Mouse (Mus musculus): ENCODE data around the gene Sae1.

Gene Sae1

GRCm38 (mm10) chr7:16364319-16364718 is 23.3 kb downstream of the Sae1 start:
- in situ Hi-C loops (cut with MboI, MseI), result no loop called here

- in situ Hi-C loops (cut with MboI, MseI), result no loop called here
These were observed 30.0 kb downstream of the Sae1 start for GRCm38 (mm10) chr7:16357602-16358001.

DNA sequence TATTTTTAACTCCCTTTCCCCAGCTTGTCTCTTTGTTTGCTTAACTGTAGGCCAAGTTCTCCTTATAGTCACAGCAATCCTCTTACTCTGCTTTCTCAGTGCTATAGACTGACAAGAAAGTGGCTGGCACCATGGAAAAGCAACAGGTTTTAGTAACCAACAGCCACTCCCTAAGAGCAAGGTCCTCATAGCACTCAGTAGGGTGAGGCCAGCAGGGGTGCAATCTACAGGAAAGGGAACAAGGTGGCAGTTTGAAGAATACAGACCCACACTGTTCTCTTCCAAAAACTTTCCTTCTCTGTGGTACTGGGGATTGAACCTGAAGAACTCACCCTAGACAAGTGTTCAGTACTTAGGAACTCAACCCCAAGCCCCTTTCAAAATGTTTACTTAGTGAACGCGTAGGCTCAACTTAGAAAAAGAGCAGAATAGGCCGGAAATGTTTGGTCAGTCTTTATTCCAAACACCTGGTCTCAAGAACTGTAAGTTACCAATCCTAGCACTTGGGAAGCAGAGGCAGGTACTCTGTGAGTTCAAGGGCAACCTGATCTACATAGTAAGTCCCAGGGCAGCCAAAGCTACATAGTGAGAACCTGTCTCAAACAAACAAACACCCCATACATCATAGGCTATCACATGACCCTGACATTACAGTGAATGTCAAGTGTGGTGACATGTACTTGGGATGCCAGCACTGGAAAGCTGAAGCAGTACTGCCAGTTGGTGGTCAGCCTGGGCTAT is 31.6 kb downstream of the Sae1 start:
- in situ Hi-C loops (cut with MboI, MseI), result no loop called here

- in situ Hi-C loops (cut with MboI, MseI), result no loop called here
These were observed 37.6 kb downstream of the Sae1 start for GRCm38 (mm10) chr7:16349999-16350398.

DNA sequence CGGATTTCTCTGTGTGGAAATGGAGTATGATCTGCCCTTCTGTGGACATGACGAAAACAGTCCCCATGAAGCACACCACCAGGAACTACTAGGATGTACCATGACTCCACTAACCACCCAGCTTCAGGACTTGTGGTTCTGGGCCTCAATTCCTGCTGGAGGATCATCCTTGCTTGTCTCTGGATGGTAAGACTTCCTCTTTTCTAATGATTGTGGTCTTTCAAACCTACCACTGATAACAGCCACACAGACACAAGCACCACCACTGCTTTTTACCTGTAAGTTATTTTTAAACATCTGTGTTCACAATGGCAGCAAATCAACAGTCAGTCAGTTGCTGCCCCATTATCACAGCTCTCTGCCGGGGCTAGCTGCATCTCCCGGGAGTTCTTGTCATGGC is 42.3 kb downstream of the Sae1 start:
- in situ Hi-C loops (cut with MboI, MseI), result no loop called here

DNA sequence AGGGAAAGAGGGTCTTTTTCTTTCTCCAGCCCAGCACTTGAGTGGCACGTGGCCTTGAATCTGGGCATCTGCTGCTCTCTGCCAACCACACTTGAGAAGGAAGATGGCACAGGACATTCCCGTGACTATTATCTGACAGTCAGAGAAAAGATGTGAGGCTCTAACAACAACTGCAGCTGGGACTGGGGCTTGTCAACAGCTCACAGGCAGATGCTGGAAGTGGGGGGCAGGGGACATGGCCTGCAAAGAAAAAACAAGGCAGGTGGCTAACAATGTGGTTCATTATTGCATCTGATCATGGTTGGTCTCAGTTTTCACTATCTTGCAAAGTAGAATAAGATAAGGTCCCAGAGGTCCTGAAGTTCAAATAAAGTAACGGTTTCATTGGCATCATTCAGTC is 43.0 kb downstream of the Sae1 start:
- in situ Hi-C loops (cut with MboI, MseI), result no loop called here

- in situ Hi-C loops (cut with MboI, MseI), result no loop called here
These were observed 49.9 kb downstream of the Sae1 start for GRCm38 (mm10) chr7:16337733-16338132.

DNA sequence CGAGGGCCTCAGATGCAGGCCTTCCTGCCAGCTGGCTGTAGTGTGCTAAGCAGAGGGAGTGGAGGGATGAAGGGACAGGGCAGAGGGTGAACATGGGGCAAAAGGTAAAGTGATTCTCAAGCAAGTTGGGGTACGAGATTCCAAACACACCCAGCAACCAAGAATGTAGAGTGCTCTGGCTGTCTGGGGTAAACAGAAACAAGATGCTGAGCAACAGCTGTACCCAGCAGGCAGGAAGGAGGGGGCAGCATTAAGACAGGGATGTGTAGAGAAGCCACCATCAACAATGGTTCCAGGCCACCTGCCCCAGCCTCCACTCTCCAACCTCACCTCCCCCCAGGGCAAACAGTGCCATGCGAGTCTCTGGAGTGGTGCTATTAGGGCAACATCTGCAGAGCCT is 58.5 kb downstream of the Sae1 start:
- in situ Hi-C loops (cut with MboI, MseI), result loop anchor here (5.0 kb wide), 1 partner anchor 37 kb away; no protein-coding TSS in a partner anchor

GRCm38 (mm10) chr7:16326607-16326971 is 61.0 kb downstream of the Sae1 start:
- in situ Hi-C loops (cut with MboI, MseI), result loop anchor here (5.0 kb wide), 1 partner anchor 34 kb away; no protein-coding TSS in a partner anchor

DNA sequence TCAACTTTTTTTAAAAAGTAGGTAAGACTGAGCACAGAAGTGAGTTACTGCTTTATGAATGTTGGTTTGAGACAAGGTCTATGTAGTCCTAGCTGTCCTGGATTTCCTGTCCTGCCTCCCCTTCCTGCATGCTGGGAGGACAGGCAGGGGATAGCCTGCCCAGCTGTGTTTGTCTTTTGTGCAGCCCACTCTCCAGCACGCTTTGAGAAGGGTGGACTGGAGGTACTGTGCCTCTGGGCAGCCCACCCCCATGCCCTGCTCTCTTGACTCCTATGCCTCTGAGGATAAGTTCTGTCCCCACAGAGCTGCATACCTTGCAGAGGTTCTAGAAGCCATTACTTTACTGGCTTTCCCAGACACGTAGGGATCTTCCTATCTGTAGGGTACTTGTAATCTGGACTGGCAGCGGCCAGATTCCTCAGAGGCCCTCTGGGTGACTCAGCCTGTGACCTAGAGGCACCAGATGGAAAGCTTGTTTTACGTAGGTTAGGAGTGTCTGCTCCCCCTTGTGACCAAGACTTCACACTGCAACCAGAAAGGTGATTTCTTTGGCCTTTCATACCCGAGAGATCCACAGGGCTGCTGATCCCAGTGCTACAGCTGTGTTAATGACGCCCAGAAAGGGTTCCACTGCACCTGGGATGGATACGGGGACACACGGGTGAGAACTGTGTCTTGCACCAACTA is 61.5 kb downstream of the Sae1 start:
- in situ Hi-C loops (cut with MboI, MseI), result loop anchor here (5.0 kb wide), 1 partner anchor 34 kb away; no protein-coding TSS in a partner anchor

DNA sequence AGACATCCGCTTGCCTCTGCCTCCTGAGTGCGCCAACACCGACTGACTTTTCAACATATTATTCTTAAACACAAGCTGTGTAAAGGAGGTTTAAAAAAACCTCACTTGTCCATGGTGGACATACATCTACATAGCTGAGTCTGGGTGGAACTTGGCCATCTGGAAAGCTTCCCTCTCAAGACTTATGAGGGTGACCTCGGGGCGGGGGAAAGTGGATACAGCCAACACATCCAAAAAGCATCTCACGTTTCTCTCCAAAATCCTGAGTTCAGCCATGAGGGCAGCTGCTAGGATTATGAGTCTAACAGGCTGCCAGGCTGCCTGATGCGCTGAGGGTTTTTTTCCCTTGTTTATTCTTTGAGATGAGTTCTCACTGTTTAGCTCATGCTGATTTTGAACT is 62.9 kb downstream of the Sae1 start:
- in situ Hi-C loops (cut with MboI, MseI), result loop anchor here (5.0 kb wide), 1 partner anchor 32 kb away; no protein-coding TSS in a partner anchor

GRCm38 (mm10) chr7:16320479-16320878 is 67.1 kb downstream of the Sae1 start:
- in situ Hi-C loops (cut with MboI, MseI), result no loop called here

DNA sequence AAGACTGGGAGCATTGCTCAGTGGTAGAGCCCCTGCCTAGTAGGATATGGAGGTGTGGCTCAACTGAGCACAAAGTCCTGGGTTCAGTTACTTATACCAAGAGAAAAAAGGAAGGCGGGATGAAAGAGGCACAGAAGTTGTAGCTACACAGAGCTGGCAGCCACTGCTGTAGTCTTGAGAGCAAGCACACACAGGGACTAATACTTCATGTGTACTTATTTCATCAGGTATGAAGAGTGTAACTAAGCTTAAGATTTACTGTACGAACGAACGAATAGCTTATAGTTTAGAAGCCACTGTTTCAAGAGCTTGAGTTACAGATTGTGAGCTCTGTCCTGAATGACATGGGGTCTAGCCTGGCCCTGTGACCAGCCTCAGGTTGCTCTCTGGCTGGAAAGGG is 68.4 kb downstream of the Sae1 start:
- in situ Hi-C loops (cut with MboI, MseI), result no loop called here

- in situ Hi-C loops (cut with MboI, MseI), result no loop called here
These were observed 70.5 kb downstream of the Sae1 start for GRCm38 (mm10) chr7:16317094-16317493.

- in situ Hi-C loops (cut with MboI, MseI), result no loop called here
These were observed 72.3 kb downstream of the Sae1 start for GRCm38 (mm10) chr7:16315222-16315759.

GRCm38 (mm10) chr7:16314221-16314775 is 73.3 kb downstream of the Sae1 start:
- in situ Hi-C loops (cut with MboI, MseI), result loop anchor here (5.0 kb wide), 1 partner anchor 473 kb away; no protein-coding TSS in a partner anchor

- in situ Hi-C loops (cut with MboI, MseI), result loop anchor here (5.0 kb wide), 1 partner anchor 474 kb away; no protein-coding TSS in a partner anchor
These were observed 74.0 kb downstream of the Sae1 start for GRCm38 (mm10) chr7:16313481-16314220.

- in situ Hi-C loops (cut with MboI, MseI), result loop anchor here (5.0 kb wide), 1 partner anchor 475 kb away; no protein-coding TSS in a partner anchor
These were observed 74.8 kb downstream of the Sae1 start for GRCm38 (mm10) chr7:16312672-16313311.

GRCm38 (mm10) chr7:16312011-16312671 is 75.5 kb downstream of the Sae1 start:
- in situ Hi-C loops (cut with MboI, MseI), result loop anchor here (5.0 kb wide), 1 partner anchor 475 kb away; no protein-coding TSS in a partner anchor

DNA sequence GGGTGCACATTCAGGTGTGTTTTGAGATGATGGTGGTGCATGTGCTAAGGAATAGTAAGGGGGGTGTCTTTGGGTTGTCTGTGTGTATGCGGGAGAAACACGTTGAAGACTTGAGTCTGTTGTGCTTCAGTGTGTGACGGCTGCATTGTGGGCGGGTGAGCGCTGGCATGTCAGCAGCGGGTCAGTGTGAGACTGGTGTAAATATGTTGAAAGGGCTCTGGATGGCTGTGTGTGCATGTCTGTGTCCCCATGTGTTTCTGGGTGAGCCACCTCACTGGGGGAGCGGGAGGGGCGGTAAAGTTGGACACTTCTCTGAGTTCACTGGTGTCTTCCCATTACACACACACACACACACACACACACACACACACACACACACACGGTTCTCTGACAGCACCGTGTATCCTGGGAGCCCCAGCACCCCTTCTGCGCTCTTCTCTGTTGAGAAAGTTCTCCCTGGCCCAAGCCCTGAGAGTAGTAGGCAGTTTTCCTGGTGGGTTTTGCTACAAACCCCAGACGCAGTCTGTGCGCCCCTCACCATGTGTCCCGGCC is 76.1 kb downstream of the Sae1 start:
- in situ Hi-C loops (cut with MboI, MseI), result loop anchor here (5.0 kb wide), 1 partner anchor 476 kb away; no protein-coding TSS in a partner anchor
